Mouse (Mus musculus) liver, postnatal 0 days (tissue): ENCODE measurements around the gene Rpsa. TPM values are rescaled to one million over a fixed set of nuclear protein-coding genes. Genes with fewer than 3 reads are reported as not detected.

ENCODE experiments used
- ATAC-seq: fragments of 200-750 bp; cut with Nextera tagmentation; 2 replicates; pipeline ENCODE4 v1.8.0; 2017; ENCODE audit warnings: mild to moderate bottlenecking, moderate library complexity
- DNase-seq: peaks from one replicate; pipeline ENCODE4 v3.0.0-alpha.2; 2016
- H3K27ac ChIP-seq: fragments of 300-500 bp; sonication (generic); 2 replicates; pipeline ENCODE4 v1.5.1; 2014; ENCODE audit warnings: antibody characterized with exemption, moderate library complexity, mild to moderate bottlenecking, low read depth
- H3K27me3 ChIP-seq: fragments of 300-500 bp; sonication (generic); 2 replicates; pipeline ENCODE4 v1.6.1; 2014; ENCODE audit warnings: low read length, control low read depth, mixed read lengths; ENCODE audit not compliant: insufficient read depth
- H3K36me3 ChIP-seq: fragments of 300-500 bp; sonication (generic); replicated peaks from 2 replicates; pipeline ENCODE4 v1.6.1; 2014; ENCODE audit warnings: mild to moderate bottlenecking, control low read depth, low read length, moderate library complexity, mixed read lengths; ENCODE audit not compliant: insufficient read depth
- H3K4me1 ChIP-seq: fragments of 300-500 bp; sonication (generic); 2 replicates; pipeline ENCODE4 v1.6.1; 2014; ENCODE audit warnings: antibody characterized with exemption, mild to moderate bottlenecking, control low read depth; ENCODE audit not compliant: insufficient read depth
- H3K4me2 ChIP-seq: fragments of 300-500 bp; sonication (generic); 2 replicates; pipeline ENCODE4 v1.6.1; 2014; ENCODE audit warnings: low read depth, mild to moderate bottlenecking, low read length, moderate library complexity, mixed read lengths
- H3K4me3 ChIP-seq: fragments of 300-500 bp; sonication (generic); 2 replicates; pipeline ENCODE4 v1.5.1; 2014; ENCODE audit warnings: low read depth, low read length
- H3K9ac ChIP-seq: fragments of 300-500 bp; sonication (generic); replicated peaks from 2 replicates; pipeline ENCODE4 v1.6.1; 2014; ENCODE audit warnings: mild to moderate bottlenecking, moderate library complexity
- H3K9me3 ChIP-seq: fragments of 300-500 bp; sonication (generic); 2 replicates; pipeline ENCODE4 v1.6.1; 2016; ENCODE audit warnings: mild to moderate bottlenecking, control low read depth, low read length, mixed read lengths
- CTCF ChIP-seq: sonication (generic); IDR thresholded peaks from 2 replicates; pipeline ENCODE4 v1.5.1; 2016; ENCODE audit warnings: antibody characterized with exemption, low read depth
- EP300 ChIP-seq: IDR thresholded peaks from 2 replicates; pipeline ENCODE4 v1.6.1; 2016; ENCODE audit warnings: antibody characterized with exemption, low read depth, mild to moderate bottlenecking
- WGBS: fragments of 180-500 bp; shearing (Covaris S2); extraction: QIAGEN DNeasy Blood & Tissue Kit; methylation state at CpG from one replicate; pipeline ENCODE4 v1.1.7; 2014; ENCODE audit not compliant: insufficient replicate concordance; 5-methylcytosine and 5-hydroxymethylcytosine counted together
- polyA plus RNA-seq: library from polyadenylated mRNA; unstranded; fragments of >200 nt; fragmentation: Nextera tagmentation; extraction: Ambion mirVana; gene quantifications from 2 replicates; pipeline ENCODE4 v1.2.1, GENCODE M21; 2015

Rpsa gene
- polyA plus RNA-seq, 1 experiment from 2014 or later = 692 TPM

- Histone ChIP-seq H3K27ac (peak overlapping the region; percentile 89), H3K4me3 (peak overlapping the region; percentile 45), H3K4me1 (peaks cover 40% of the 10 kb centered on the region), H3K36me3 (peaks cover 45% of the 10 kb centered on the region), H3K27me3 (no peaks in the 10 kb centered on the region), H3K9ac (peak overlapping the region; percentile 78), H3K4me2 (peak overlapping the region; percentile 63), H3K9me3 (no peaks in the 10 kb centered on the region)
- DNase-seq (peak; percentile 59), ATAC-seq (peak; percentile 60)
- TF ChIP-seq CTCF = no peak
- TF ChIP-seq EP300 = peak; percentile 64; the same call in 1 of the 2 replicates
- WGBS = 46% methylated on average over 8 of the region's 8 CpGs
Observed at GRCm38 (mm10) chr9:120116184-120116624, 11.3 kb upstream of the Rpsa start.

GRCm38 (mm10) chr9:120118212-120118611, 9.3 kb upstream of the Rpsa start:
- Histone ChIP-seq H3K4me3 (no peak overlapping the region), H3K27ac (peak overlapping the region; percentile 89; the same call in 1 of the 2 replicates), H3K4me1 (peaks cover 24% of the 10 kb centered on the region), H3K4me2 (peak overlapping the region; percentile 63; the same call in 1 of the 2 replicates), H3K9me3 (no peaks in the 10 kb centered on the region), H3K9ac (no peak overlapping the region; the same call in 1 of the 2 replicates), H3K36me3 (peaks cover 63% of the 10 kb centered on the region), H3K27me3 (no peaks in the 10 kb centered on the region)
- no peak for TF ChIP-seq EP300
- TF ChIP-seq CTCF = no peak
- no peak for DNase-seq
- 61% methylated on average over 4 of the region's 4 CpGs for WGBS
- ATAC-seq = no peak

GRCm38 (mm10) chr9:120120503-120120902, 7.0 kb upstream of the Rpsa start:
- H3K4me2 ChIP-seq = no peak overlapping the region
- H3K27me3 ChIP-seq = no peaks in the 10 kb centered on the region
- no peak overlapping the region for H3K27ac ChIP-seq
- H3K4me3 ChIP-seq = no peak overlapping the region
- TF ChIP-seq EP300 (no peak), CTCF (no peak)
- no peak for ATAC-seq
- no peak overlapping the region for H3K9ac ChIP-seq
- no peak for DNase-seq
- WGBS = 92% methylated on average over 7 of the region's 7 CpGs
- H3K4me1 ChIP-seq = peaks cover 13% of the 10 kb centered on the region
- no peaks in the 10 kb centered on the region for H3K9me3 ChIP-seq
- H3K36me3 ChIP-seq = peaks cover 75% of the 10 kb centered on the region

- H3K27ac ChIP-seq = peak overlapping the region; percentile 85
- H3K36me3 ChIP-seq = peaks cover 56% of the 10 kb centered on the region
- peaks cover 12% of the 10 kb centered on the region for H3K4me1 ChIP-seq
- H3K27me3 ChIP-seq = no peaks in the 10 kb centered on the region
- WGBS = 41% methylated on average over 11 of the region's 11 CpGs
- TF ChIP-seq EP300 = no peak
- TF ChIP-seq CTCF = no peak
- DNase-seq (peak; percentile 20), ATAC-seq (peak; percentile 4; the same call in 1 of the 2 replicates)
- no peaks in the 10 kb centered on the region for H3K9me3 ChIP-seq
- H3K9ac ChIP-seq = peak overlapping the region; percentile 59
- H3K4me3 ChIP-seq = peak overlapping the region; percentile 98
- peak overlapping the region; percentile 85 for H3K4me2 ChIP-seq
Observed at GRCm38 (mm10) chr9:120126868-120127267, 621 bp upstream of the Rpsa start.

GRCm38 (mm10) chr9:120129276-120129675, 1.8 kb downstream of the Rpsa start:
- ATAC-seq (no peak), DNase-seq (peak; percentile 19)
- Histone ChIP-seq H3K27me3 (no peaks in the 10 kb centered on the region), H3K36me3 (peaks cover 41% of the 10 kb centered on the region), H3K4me3 (peak overlapping the region; percentile 98), H3K9me3 (no peaks in the 10 kb centered on the region), H3K4me2 (peak overlapping the region; percentile 85), H3K27ac (peak overlapping the region; percentile 22; the same call in 1 of the 2 replicates), H3K4me1 (peaks cover 12% of the 10 kb centered on the region), H3K9ac (peak overlapping the region; percentile 97)
- no peak for TF ChIP-seq EP300
- no peak for TF ChIP-seq CTCF
- 37% methylated on average over 10 of the region's 10 CpGs for WGBS

GRCm38 (mm10) chr9:120131784-120132288, 4.3 kb downstream of the Rpsa start:
- WGBS = 91% methylated on average over 3 of the region's 3 CpGs
- no peak overlapping the region for H3K4me3 ChIP-seq
- no peak overlapping the region for H3K27ac ChIP-seq
- H3K9me3 ChIP-seq = no peaks in the 10 kb centered on the region
- no peak for TF ChIP-seq CTCF
- no peak for TF ChIP-seq EP300
- H3K4me1 ChIP-seq = peaks cover 10% of the 10 kb centered on the region
- no peak for ATAC-seq
- DNase-seq = no peak
- no peak overlapping the region for H3K4me2 ChIP-seq
- H3K27me3 ChIP-seq = no peaks in the 10 kb centered on the region
- H3K9ac ChIP-seq = no peak overlapping the region; the same call in 1 of the 2 replicates
- peaks cover 39% of the 10 kb centered on the region for H3K36me3 ChIP-seq
